Mouse (Mus musculus): Measurements from ENCODE around the gene Ddx23. TPM values are rescaled to one million over a fixed set of nuclear protein-coding genes. Genes with fewer than 3 reads are reported as not detected.

Gene Ddx23
- total and polyA plus RNA-seq, 3 experiments: 194 to 252 (median 213) TPM

DNA sequence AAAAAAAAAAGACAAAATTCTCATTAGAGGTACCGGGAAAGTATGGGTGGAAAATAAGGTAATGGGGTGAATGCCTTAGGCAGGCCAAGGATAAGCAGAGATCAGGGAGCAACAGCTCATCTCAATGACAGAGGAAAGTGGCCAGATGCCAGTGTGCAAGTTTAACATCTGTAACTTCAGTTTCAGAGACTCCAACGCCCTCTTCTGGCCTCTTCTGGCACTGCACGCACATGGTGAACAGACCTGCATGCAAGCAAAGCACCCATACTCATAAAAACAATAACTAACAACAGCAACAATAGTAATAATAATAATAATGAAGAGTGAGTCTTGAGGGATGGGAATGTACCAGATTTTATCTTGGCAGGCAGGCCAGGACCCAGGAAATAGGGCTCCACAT is 23.2 kb upstream of the Ddx23 start:
- H3K4me1 ChIP-seq (ENCODE audit: control insufficient read depth in 1 of 2, insufficient read depth in 2 of 2, low read length in 2 of 2): peaks cover 26 to 38% of the 10 kb centered on the region in 2 experiments
- no peak overlapping the region for H3K9ac ChIP-seq (ENCODE audit: control insufficient read depth, low read depth, low read length, poor library complexity, severe bottlenecking)
- no peak overlapping the region for H3K4me3 ChIP-seq (ENCODE audit: control insufficient read depth in 1 of 2, insufficient read depth in 1 of 2, low read depth in 2 of 2, low read length in 2 of 2)
- DNase-seq (ENCODE audit: low read depth, low spot score): peak; percentile 65
- H3K79me2 ChIP-seq (ENCODE audit: control insufficient read depth, insufficient read depth, low read length, poor library complexity): no peaks in the 10 kb centered on the region
- peaks cover under 1 to 4% of the 10 kb centered on the region in 2 experiments; a peak in 3 of 4 replicates for H3K27me3 ChIP-seq (ENCODE audit: control insufficient read depth in 1 of 2, insufficient read depth in 2 of 2, low read length in 2 of 2)
- TF ChIP-seq CTCF (IDR thresholded peaks at IDR 0.05 in 2 of 3, conservative IDR thresholded peaks at IDR 0.05 in 1 of 3; ENCODE audit: control insufficient read depth in 1 of 3, insufficient read depth in 1 of 3, low read depth in 2 of 3, low read length in 3 of 3, poor library complexity in 1 of 3, severe bottlenecking in 1 of 3) (peak; percentile 51 to 65 (median 52)), SMC3 (IDR thresholded peaks at IDR 0.05; ENCODE audit: low read depth, low read length) (peak; percentile 36), EP300 (IDR thresholded peaks at IDR 0.05; ENCODE audit: low read depth in 1 of 2, low read length in 2 of 2) (no peak), CHD1 (IDR thresholded peaks at IDR 0.05; ENCODE audit: low read depth, low read length) (no peak), ZNF384 (IDR thresholded peaks at IDR 0.05; ENCODE audit: low read depth, low read length) (peak; percentile 33; the same call in 1 of the 2 replicates), CHD2 (IDR thresholded peaks at IDR 0.05; ENCODE audit: low read length) (no peak), RAD21 (IDR thresholded peaks at IDR 0.05; ENCODE audit: low read depth, low read length) (peak; percentile 30), JUND (IDR thresholded peaks at IDR 0.05; ENCODE audit: low read depth, low read length) (no peak), ETS1 (IDR thresholded peaks at IDR 0.05; ENCODE audit: low read depth, low read length) (no peak), ZC3H11A (IDR thresholded peaks at IDR 0.05; ENCODE audit: low read depth, low read length) (0 out of 2 replicates have a peak, but pooled peaks have one; percentile 10)
- H3K9me3 ChIP-seq (replicated peaks; ENCODE audit: insufficient read depth, low read length): no peaks in the 10 kb centered on the region
- H3K36me3 ChIP-seq (ENCODE audit: control insufficient read depth in 1 of 2, insufficient read depth in 2 of 2, low read length in 2 of 2): peaks cover 0 to 29% of the 10 kb centered on the region in 2 experiments; a peak in 2 of 4 replicates
- H3K27ac ChIP-seq (ENCODE audit: control insufficient read depth, low read depth, low read length): no peak overlapping the region

DNA sequence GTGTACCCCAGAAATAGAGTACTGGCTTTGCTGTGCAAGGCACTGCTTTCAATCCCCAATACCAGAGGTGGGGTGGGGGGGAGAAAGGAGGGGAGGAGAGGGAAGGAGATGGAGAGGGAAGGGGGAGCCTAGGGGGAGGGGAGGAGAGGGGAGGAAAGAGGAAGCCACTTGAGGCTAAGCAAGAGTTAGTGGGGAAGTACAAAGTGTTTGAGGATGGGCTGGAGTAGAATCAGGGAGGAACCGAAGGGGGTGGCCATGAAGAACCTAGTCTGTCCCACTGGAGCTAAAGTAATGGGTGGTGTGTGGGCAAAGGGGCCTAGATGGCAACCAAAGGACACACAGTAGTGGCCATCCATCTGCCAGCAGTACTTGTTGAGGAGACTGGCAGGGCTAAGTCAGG is 21.1 kb upstream of the Ddx23 start:
- Histone ChIP-seq H3K36me3 (ENCODE audit: control insufficient read depth in 1 of 2, insufficient read depth in 2 of 2, low read length in 2 of 2) (peaks cover 0 to 33% of the 10 kb centered on the region in 2 experiments; a peak in 2 of 4 replicates), H3K9ac (ENCODE audit: control insufficient read depth, low read depth, low read length, poor library complexity, severe bottlenecking) (no peak overlapping the region), H3K27ac (ENCODE audit: control insufficient read depth, low read depth, low read length) (no peak overlapping the region; the same call in 1 of the 2 replicates), H3K79me2 (ENCODE audit: control insufficient read depth, insufficient read depth, low read length, poor library complexity) (no peaks in the 10 kb centered on the region), H3K4me3 (ENCODE audit: control insufficient read depth in 1 of 2, insufficient read depth in 1 of 2, low read depth in 2 of 2, low read length in 2 of 2) (no peak overlapping the region), H3K9me3 (replicated peaks; ENCODE audit: insufficient read depth, low read length) (no peaks in the 10 kb centered on the region), H3K27me3 (ENCODE audit: control insufficient read depth in 1 of 2, insufficient read depth in 2 of 2, low read length in 2 of 2) (no peaks in the 10 kb centered on the region), H3K4me1 (ENCODE audit: control insufficient read depth in 1 of 2, insufficient read depth in 2 of 2, low read length in 2 of 2) (peaks cover 31 to 44% of the 10 kb centered on the region in 2 experiments)
- DNase-seq (ENCODE audit: low read depth, low spot score): peak; percentile 69
- no peak for TF ChIP-seq GATA1 (IDR thresholded peaks at IDR 0.05; ENCODE audit: low read depth, low read length)
- TF ChIP-seq BHLHE40 (IDR thresholded peaks at IDR 0.05; ENCODE audit: borderline replicate concordance, low read depth, low read length): no peak
- no peak for TF ChIP-seq POLR2AphosphoS5 (IDR thresholded peaks at IDR 0.05; ENCODE audit: borderline replicate concordance, low read depth, low read length)
- TF ChIP-seq ZMIZ1 (IDR thresholded peaks at IDR 0.05; ENCODE audit: low read depth, low read length): no peak
- no peak for TF ChIP-seq ELF1 (IDR thresholded peaks at IDR 0.05; ENCODE audit: low read depth, low read length)
- TF ChIP-seq CHD1 (IDR thresholded peaks at IDR 0.05; ENCODE audit: low read depth, low read length): no peak
- no peak for TF ChIP-seq JUND (IDR thresholded peaks at IDR 0.05; ENCODE audit: low read depth, low read length)
- no peak for TF ChIP-seq NRF1 (IDR thresholded peaks at IDR 0.05; ENCODE audit: insufficient read depth, low read depth, low read length, poor library complexity, severe bottlenecking)
- no peak for TF ChIP-seq POLR2A (IDR thresholded peaks at IDR 0.05; ENCODE audit: control insufficient read depth in 1 of 2, insufficient read depth in 1 of 2, low read depth in 1 of 2, low read length in 2 of 2, poor library complexity in 1 of 2)
- no peak for TF ChIP-seq RAD21 (IDR thresholded peaks at IDR 0.05; ENCODE audit: low read depth, low read length)
- no peak for TF ChIP-seq USF2 (IDR thresholded peaks at IDR 0.05; ENCODE audit: borderline replicate concordance in 1 of 2, insufficient read depth in 1 of 2, low read depth in 1 of 2, low read length in 2 of 2)
- TF ChIP-seq MAZ (IDR thresholded peaks at IDR 0.05; ENCODE audit: low read depth, low read length): peak; percentile 72; the same call in 1 of the 2 replicates
- no peak for TF ChIP-seq POLR2AphosphoS2 (IDR thresholded peaks at IDR 0.05; ENCODE audit: low read length)
- 0 out of 2 replicates have a peak, but pooled peaks have one; percentile 17 for TF ChIP-seq MXI1 (IDR thresholded peaks at IDR 0.05; ENCODE audit: low read depth, low read length)

Data from MEL (cell line).